Mouse (Mus musculus): Measurements from ENCODE around the gene D630039A03Rik. TPM values are rescaled to one million over a fixed set of nuclear protein-coding genes. Genes with fewer than 3 reads are reported as not detected.

The D630039A03Rik gene
- total RNA-seq, 1 experiment, result 0.27 TPM

- DNase-seq (ENCODE audit: low read depth, low spot score), result no peak
- no peak overlapping the region for H3K4me3 ChIP-seq (ENCODE audit: insufficient read depth in 1 of 2, low read depth in 1 of 2, low read length in 2 of 2, poor library complexity in 1 of 2, severe bottlenecking in 1 of 2)
- H3K36me3 ChIP-seq (ENCODE audit: control insufficient read depth, insufficient read depth, low read length, poor library complexity, severe bottlenecking), result peaks cover 11% of the 10 kb centered on the region
- TF ChIP-seq ZNF384 (IDR thresholded peaks at IDR 0.05; ENCODE audit: low read depth, low read length) (no peak), ZC3H11A (IDR thresholded peaks at IDR 0.05; ENCODE audit: borderline replicate concordance, low read depth, low read length) (no peak), HCFC1 (IDR thresholded peaks at IDR 0.05; ENCODE audit: borderline replicate concordance, insufficient read depth, low read length) (no peak), MAFK (IDR thresholded peaks at IDR 0.05; ENCODE audit: insufficient read depth, low read depth, low read length) (no peak), CHD2 (IDR thresholded peaks at IDR 0.05; ENCODE audit: low read depth, low read length) (no peak)
- no peak overlapping the region for H3K27ac ChIP-seq (ENCODE audit: insufficient read depth, low read depth, low read length, poor library complexity, severe bottlenecking)
- in situ Hi-C loops (cut with MboI; ENCODE audit: low sequenced_read_pairs in 2 of 2, unreplicated experiment in 2 of 2), result loop anchor here in 1 of 2 experiments (25.0 kb wide), 1 partner anchor 222 kb away; no protein-coding TSS in a partner anchor
- peaks cover 26% of the 10 kb centered on the region for H3K9me3 ChIP-seq (ENCODE audit: control insufficient read depth, insufficient read depth, low read depth, low read length)
- no peak overlapping the region for H3K9ac ChIP-seq (ENCODE audit: insufficient read depth, low read depth, low read length, poor library complexity, severe bottlenecking)
- no peaks in the 10 kb centered on the region for H3K4me1 ChIP-seq (ENCODE audit: control insufficient read depth in 2 of 2, insufficient read depth in 2 of 2, low read length in 2 of 2, poor library complexity in 1 of 2)
These were observed 31.6 kb downstream of the D630039A03Rik start for GRCm38 (mm10) chr4:57884511-57884910.

GRCm38 (mm10) chr4:57883520-57884421, 32.3 kb downstream of the D630039A03Rik start:
- H3K36me3 ChIP-seq (ENCODE audit: control insufficient read depth, insufficient read depth, low read length, poor library complexity, severe bottlenecking), result peaks cover 12% of the 10 kb centered on the region
- no peak overlapping the region for H3K27ac ChIP-seq (ENCODE audit: insufficient read depth, low read depth, low read length, poor library complexity, severe bottlenecking)
- H3K9ac ChIP-seq (ENCODE audit: insufficient read depth, low read depth, low read length, poor library complexity, severe bottlenecking), result no peak overlapping the region
- H3K4me1 ChIP-seq (ENCODE audit: control insufficient read depth in 2 of 2, insufficient read depth in 2 of 2, low read length in 2 of 2, poor library complexity in 1 of 2), result no peaks in the 10 kb centered on the region
- in situ Hi-C loops (cut with MboI; ENCODE audit: low sequenced_read_pairs in 2 of 2, unreplicated experiment in 2 of 2), result loop anchor here in 1 of 2 experiments (25.0 kb wide), 1 partner anchor 221 kb away; no protein-coding TSS in a partner anchor
- no peak overlapping the region for H3K4me3 ChIP-seq (ENCODE audit: insufficient read depth in 1 of 2, low read depth in 1 of 2, low read length in 2 of 2, poor library complexity in 1 of 2, severe bottlenecking in 1 of 2)
- TF ChIP-seq CHD2 (IDR thresholded peaks at IDR 0.05; ENCODE audit: low read depth, low read length) (no peak), HCFC1 (IDR thresholded peaks at IDR 0.05; ENCODE audit: borderline replicate concordance, insufficient read depth, low read length) (no peak), ZNF384 (IDR thresholded peaks at IDR 0.05; ENCODE audit: low read depth, low read length) (no peak), ZC3H11A (IDR thresholded peaks at IDR 0.05; ENCODE audit: borderline replicate concordance, low read depth, low read length) (no peak), MAFK (IDR thresholded peaks at IDR 0.05; ENCODE audit: insufficient read depth, low read depth, low read length) (no peak)
- H3K9me3 ChIP-seq (ENCODE audit: control insufficient read depth, insufficient read depth, low read depth, low read length), result peaks cover 26% of the 10 kb centered on the region
- DNase-seq (ENCODE audit: low read depth, low spot score), result no peak

- DNase-seq (ENCODE audit: low read depth, low spot score), result peak; percentile 73
- in situ Hi-C loops (cut with MboI; ENCODE audit: low sequenced_read_pairs in 2 of 2, unreplicated experiment in 2 of 2), result loop anchor here in 1 of 2 experiments (25.0 kb wide), 1 partner anchor 218 kb away; no protein-coding TSS in a partner anchor
- Histone ChIP-seq H3K4me3 (ENCODE audit: insufficient read depth in 1 of 2, low read depth in 1 of 2, low read length in 2 of 2, poor library complexity in 1 of 2, severe bottlenecking in 1 of 2) (no peak overlapping the region), H3K36me3 (ENCODE audit: control insufficient read depth, insufficient read depth, low read length, poor library complexity, severe bottlenecking) (peaks cover 12% of the 10 kb centered on the region), H3K9me3 (ENCODE audit: control insufficient read depth, insufficient read depth, low read depth, low read length) (peaks cover 21% of the 10 kb centered on the region), H3K4me1 (ENCODE audit: control insufficient read depth in 2 of 2, insufficient read depth in 2 of 2, low read length in 2 of 2, poor library complexity in 1 of 2) (no peaks in the 10 kb centered on the region), H3K9ac (ENCODE audit: insufficient read depth, low read depth, low read length, poor library complexity, severe bottlenecking) (no peak overlapping the region), H3K27ac (ENCODE audit: insufficient read depth, low read depth, low read length, poor library complexity, severe bottlenecking) (no peak overlapping the region)
- no peak for TF ChIP-seq CHD2 (IDR thresholded peaks at IDR 0.05; ENCODE audit: low read depth, low read length)
- TF ChIP-seq ZNF384 (IDR thresholded peaks at IDR 0.05; ENCODE audit: low read depth, low read length), result no peak
- TF ChIP-seq HCFC1 (IDR thresholded peaks at IDR 0.05; ENCODE audit: borderline replicate concordance, insufficient read depth, low read length), result no peak
- TF ChIP-seq ZC3H11A (IDR thresholded peaks at IDR 0.05; ENCODE audit: borderline replicate concordance, low read depth, low read length), result peak; percentile 66
- no peak for TF ChIP-seq MAFK (IDR thresholded peaks at IDR 0.05; ENCODE audit: insufficient read depth, low read depth, low read length)
These were observed 36.2 kb downstream of the D630039A03Rik start for GRCm38 (mm10) chr4:57879804-57880357.

- Histone ChIP-seq H3K27ac (ENCODE audit: insufficient read depth, low read depth, low read length, poor library complexity, severe bottlenecking) (no peak overlapping the region), H3K9ac (ENCODE audit: insufficient read depth, low read depth, low read length, poor library complexity, severe bottlenecking) (no peak overlapping the region), H3K9me3 (ENCODE audit: control insufficient read depth, insufficient read depth, low read depth, low read length) (peaks cover 21% of the 10 kb centered on the region), H3K4me1 (ENCODE audit: control insufficient read depth in 2 of 2, insufficient read depth in 2 of 2, low read length in 2 of 2, poor library complexity in 1 of 2) (no peaks in the 10 kb centered on the region), H3K4me3 (ENCODE audit: insufficient read depth in 1 of 2, low read depth in 1 of 2, low read length in 2 of 2, poor library complexity in 1 of 2, severe bottlenecking in 1 of 2) (no peak overlapping the region), H3K36me3 (ENCODE audit: control insufficient read depth, insufficient read depth, low read length, poor library complexity, severe bottlenecking) (peaks cover 10% of the 10 kb centered on the region)
- no peak for DNase-seq (ENCODE audit: low read depth, low spot score)
- in situ Hi-C loops (cut with MboI; ENCODE audit: low sequenced_read_pairs in 2 of 2, unreplicated experiment in 2 of 2), result loop anchor here in 1 of 2 experiments (25.0 kb wide), 1 partner anchor 217 kb away; no protein-coding TSS in a partner anchor
- TF ChIP-seq ZNF384 (IDR thresholded peaks at IDR 0.05; ENCODE audit: low read depth, low read length) (no peak), CHD2 (IDR thresholded peaks at IDR 0.05; ENCODE audit: low read depth, low read length) (no peak), HCFC1 (IDR thresholded peaks at IDR 0.05; ENCODE audit: borderline replicate concordance, insufficient read depth, low read length) (no peak), MAFK (IDR thresholded peaks at IDR 0.05; ENCODE audit: insufficient read depth, low read depth, low read length) (no peak), ZC3H11A (IDR thresholded peaks at IDR 0.05; ENCODE audit: borderline replicate concordance, low read depth, low read length) (no peak)
These were observed 37.0 kb downstream of the D630039A03Rik start for GRCm38 (mm10) chr4:57879137-57879536.
